Mouse (Mus musculus) layer of hippocampus, postnatal 36 days (tissue): ENCODE measurements around the gene Dgcr2. TPM values are rescaled to one million over a fixed set of nuclear protein-coding genes. Genes with fewer than 3 reads are reported as not detected.
A peak's percentile ranks its signal among the peaks of the same experiment; 100 is the strongest.

Experiments
- DNase-seq, 2 experiments: peaks; one replicate each; pipeline ENCODE4 v3.0.0; 2022
- total RNA-seq, 2 experiments: library from RNA; stranded (reverse); gene quantifications; 2 replicates each; pipeline ENCODE4 v1.2.3; 2021

Dgcr2 gene
- total RNA-seq, 2 experiments from 2014 or later = 106 to 110 TPM

- no peak for DNase-seq
Measured at GRCm38 (mm10) chr16:17848431-17848830, 49.9 kb downstream of the Dgcr2 start.

DNA sequence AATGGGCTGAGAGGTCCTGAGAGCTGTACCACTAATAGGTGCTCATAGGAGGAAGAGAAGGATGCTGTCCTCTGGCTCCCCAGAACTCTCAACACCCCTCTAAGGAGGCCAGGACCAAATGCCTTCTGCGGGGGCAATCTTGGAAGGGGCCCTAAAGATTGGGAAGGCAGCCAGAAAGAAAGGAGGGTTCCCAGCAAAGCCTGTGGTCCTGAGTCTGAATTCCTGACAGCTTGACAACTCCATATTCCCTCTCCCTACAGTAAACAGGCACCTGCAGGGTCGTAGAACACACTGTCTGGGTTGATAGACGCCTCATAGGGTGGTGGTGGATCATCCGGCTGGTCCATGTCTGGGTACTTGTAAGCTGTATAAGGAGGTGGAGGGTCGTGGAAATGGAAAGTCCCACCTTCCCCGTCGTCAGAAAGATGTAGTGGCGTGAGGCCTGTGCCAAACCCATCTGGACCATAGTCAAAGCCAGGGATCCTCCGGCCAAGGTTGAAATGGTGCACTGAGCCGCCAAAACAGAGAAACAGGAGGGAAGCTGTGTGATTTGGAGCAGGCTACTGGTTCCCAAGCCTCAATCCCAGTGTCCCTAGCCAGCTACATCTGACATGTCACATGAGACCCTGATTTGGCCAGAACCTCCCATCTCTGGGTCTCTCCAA, 54.5 kb downstream of the Dgcr2 start:
- DNase-seq = no peak

GRCm38 (mm10) chr16:17842437-17842836, 55.9 kb downstream of the Dgcr2 start:
- DNase-seq = no peak

DNA sequence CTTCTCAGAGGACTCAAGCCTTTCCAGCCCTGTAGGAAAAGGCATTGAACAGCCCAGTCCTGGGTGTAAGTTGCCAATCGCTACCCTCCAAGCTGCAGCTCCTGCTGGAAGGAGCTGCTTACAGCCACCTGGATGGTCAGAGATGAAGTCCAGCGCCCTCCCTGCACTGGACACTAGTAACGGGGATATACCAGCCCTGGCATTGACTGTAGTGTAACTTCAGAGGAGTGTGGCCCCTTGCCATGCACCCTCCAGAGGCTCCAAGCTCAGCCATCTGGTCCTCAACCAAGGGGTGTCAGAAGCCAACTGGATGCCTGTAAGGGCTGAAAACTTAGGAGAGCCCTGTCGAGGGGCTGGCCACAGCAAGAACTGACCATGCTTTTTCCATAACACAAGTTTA, 58.4 kb downstream of the Dgcr2 start:
- no peak for DNase-seq

DNA sequence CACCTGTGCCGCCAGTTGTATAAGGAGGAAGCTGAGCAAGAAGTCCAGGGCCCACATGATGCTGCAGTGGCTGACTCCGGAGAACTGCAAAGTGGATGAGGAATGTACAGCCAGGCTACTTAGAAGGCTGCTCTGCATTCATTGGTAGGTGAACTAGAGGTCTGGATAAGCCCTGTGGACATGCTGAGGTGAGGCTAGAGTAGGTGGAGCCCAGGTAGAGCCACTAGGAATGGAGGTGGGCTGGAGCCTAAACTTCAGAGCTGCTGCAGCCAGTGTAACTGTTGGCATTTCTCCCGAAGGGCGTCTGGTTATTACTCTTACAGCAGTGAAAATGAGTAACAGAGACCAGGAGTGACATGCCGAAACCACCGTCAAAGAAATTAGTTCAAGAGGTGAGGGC, 60.3 kb downstream of the Dgcr2 start, which contains the start of gene Car15:
Gene Car15 (minus strand): TSS at position 314 of the 400 bp plus-strand sequence.
- DNase-seq = no peak

DNA sequence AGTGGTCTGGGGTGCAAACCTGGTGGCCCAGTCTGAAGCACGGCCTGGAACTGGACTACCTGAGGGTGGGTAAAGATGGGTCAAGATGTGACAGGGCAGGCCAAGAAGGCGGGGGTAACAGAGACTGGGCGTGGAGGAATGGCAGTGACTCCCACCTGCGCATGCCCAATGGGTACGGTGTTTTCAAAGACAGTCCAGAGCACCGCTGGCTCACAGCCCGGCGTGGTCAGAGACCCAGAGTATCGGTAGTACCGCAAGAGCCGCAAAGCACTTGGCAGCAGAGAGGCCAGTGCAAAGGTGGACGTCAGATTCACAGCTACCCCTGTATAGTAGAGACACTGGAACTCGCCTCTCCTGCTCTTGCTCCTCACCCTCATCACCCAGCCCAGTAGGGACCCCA, 62.9 kb downstream of the Dgcr2 start:
- DNase-seq = no peak

DNA sequence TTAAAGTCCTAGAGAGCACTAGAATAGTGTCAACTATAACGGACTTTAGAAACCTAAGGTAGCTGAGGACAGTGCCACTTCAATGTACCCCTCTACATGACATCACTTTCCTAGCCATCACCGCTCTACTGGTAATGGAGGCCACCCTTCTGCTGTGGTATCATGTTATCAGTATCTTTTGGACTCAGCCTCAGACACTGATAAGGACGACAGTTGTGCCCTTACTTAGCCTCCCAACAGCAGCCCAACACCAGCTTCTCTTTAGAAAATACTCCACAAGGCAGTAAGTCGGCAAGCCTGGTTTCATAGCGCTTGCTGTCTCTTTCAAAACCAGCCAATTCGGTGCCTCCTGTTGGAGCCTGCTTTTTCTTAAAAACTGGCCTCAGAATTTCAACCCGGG, 63.8 kb downstream of the Dgcr2 start:
- DNase-seq = no peak

DNA sequence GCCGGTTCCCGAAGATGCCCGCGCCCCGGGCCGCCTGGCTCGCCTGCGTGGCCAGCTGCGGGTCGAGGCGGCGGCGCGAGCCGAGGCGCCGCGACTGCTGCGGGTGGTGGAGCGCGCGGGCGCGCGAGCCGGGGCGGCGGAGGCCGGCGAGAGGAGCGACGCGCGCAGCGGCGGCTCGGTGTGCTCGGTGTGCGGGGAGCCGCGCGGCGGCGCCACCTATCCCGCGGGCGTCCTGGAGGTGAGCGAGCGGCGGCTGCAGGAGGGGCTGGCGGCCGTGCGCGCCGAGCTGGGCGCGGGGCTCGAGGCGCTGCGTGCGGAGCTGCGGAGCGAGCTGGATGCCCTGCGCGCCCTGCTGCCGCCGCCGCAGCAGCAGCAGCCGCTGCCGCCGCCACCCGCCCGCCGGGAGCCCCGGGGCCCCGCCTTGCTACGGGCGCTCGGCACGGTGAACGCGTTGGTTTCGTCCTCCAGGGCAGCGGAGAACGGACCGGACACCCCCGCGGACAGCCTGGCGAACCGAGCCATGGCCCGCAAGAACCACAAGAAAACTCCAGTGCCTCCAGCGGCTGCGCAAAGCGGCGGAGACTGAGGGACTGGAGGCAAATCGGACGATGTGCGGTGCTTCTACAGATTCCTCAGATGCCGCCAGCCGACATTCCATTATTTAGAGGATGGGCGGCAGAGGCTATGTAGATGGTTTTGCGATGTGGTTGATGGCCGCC, 64.5 kb downstream of the Dgcr2 start:
- DNase-seq = peak; percentile 63 to 66

DNA sequence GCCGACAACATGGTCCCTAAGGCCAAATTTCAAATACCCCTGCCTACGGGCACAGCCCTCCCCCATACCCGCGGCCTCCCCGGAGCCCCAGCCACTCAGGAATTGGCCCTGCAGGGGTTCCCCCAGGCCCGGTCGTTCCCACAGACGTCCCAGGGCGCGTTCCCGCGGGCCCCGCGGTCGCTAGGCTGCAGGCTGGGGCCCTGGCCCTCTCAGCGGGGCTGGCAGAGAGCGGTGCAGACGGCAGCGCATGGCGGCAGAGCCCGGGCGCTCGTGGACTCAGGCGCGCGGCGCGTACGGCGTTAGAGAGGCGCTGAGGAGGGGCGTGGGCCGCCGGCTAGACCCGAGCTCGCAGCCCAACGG, 65.1 kb downstream of the Dgcr2 start:
- peak in 1 of 2 experiments; percentile 58 for DNase-seq

GRCm38 (mm10) chr16:17832821-17833220, 65.5 kb downstream of the Dgcr2 start, which contains the start of gene B830017H08Rik:
Gene B830017H08Rik (plus strand): TSS chr16:17833121.
- DNase-seq = no peak

DNA sequence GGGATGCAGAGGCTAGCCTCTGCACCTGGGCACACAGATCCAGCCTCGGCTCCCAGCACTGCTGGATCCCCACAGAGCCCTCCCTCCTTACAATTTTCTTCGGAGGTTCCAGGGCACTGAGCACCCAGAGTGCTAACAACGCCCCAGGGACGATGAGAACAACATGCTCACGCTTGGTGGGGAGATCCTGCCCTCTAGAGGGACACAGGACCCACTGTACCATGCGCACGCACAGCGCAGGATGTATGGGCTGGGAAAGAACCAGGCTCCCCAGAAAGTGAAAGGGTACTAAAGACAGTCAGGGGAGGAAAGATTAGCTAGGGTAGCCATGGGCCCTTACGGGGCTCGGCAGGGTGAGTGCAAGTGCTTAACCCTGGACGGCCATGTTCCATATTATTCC, 66.6 kb downstream of the Dgcr2 start:
- no peak for DNase-seq

DNA sequence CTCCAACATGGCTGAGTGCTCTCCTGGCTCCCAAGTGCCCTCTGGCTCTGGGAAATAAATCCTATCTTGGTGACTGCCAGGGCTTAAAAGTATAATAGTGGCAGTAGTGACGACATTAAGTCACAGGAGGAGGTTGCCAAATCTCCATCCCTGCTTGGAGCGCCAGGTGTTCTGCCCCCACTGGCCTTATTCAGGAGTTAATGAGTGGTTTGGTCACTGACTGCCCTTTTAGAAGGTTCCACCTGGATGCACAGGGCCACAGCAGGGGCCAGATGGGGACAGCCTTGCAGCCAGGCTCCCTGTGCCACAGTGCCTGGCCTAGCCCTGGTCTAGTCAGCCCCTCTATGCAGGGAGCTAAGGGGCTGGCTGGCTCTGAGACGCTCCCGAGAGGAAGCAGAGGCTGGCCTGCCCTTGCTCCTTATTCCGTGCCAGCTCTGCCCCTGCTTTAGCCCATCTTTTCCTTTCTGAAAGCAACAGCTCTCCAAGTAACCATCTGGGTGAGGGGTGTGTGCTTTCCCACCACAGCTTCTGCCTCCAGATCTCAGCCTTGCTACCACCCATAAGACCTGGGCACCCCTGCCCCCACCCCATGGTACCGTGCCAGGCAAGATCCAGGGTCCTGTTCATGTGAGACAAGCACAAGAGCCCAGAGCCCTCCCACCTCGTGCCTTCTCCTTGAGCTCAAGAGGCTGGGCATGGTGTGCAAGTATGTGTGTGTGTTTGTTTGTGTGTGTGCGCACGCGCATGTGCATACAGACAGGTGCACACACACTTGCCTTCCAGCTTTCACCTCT, 67.8 kb downstream of the Dgcr2 start:
- no peak for DNase-seq

GRCm38 (mm10) chr16:17828867-17829266, 69.5 kb downstream of the Dgcr2 start:
- no peak for DNase-seq

- DNase-seq = no peak
Measured at GRCm38 (mm10) chr16:17828229-17828628, 70.1 kb downstream of the Dgcr2 start.

DNA sequence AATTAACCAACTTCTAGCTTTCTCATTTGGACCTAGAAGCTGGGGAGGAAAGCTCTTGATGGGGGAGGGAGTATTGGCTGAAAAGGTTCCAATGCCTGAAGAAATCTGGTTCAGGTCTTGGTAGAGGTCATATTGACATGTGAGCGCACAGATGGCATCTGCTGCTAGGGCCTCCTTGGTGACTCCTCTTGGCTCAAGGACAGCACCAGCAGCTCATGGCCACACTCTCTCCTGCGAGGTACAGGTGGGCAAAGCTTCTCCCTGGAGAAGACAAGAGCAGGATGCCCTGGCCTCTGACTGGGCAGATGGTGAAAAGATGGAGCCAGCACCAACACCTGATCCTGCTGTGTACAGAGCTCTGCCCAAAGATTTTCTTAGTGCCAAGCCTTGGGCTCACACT, 71.9 kb downstream of the Dgcr2 start:
- no peak for DNase-seq

- DNase-seq = no peak
Measured at GRCm38 (mm10) chr16:17816528-17816927, 81.8 kb downstream of the Dgcr2 start.

DNA sequence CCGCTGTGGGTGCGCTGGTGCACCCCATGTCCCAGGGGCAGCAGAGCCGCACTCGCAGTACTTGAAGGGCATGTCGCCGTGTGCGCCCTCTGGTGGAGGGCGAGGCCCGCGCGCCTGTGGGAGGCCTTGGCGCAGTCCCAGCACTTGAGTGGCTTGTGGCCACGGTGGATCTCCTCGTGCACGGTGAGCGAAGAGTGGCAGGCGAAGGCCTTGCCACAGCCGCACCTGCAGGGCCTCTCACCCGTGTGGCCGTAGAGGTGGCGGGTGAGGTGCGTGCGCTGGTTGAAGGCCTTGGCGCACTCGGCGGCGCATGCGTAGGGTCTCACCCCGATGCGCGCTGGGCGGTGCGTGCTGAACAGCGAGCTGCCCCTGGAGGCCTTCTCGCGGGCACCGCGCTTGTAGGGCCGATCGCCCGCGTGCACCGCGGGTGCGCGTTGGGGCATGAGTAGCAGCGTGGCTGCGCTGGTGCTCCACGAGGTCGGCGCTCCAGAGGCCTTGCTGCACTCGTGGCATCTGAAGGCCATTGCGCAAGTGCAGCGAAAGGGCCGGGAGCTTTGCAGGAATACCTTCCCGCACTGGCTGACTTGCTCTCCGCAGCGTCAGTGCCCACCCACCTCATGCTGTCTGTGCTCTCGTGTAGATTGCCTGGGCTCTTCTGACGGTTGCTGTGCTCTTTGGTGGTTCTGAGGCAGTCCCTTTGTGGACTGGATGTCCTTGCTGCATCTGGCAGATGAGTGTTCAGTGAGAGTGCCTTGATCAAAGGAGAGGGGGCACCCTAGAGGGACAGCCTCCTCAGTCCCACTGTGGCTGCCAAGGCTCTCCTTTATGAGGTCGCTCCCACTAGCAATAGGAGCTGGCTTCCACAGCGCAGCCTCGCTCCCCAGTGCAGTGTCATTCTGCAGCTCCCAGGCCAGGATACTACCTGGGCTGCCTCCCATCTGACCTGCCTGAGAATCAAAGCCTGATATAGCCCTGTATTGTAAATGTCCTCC, 82.7 kb downstream of the Dgcr2 start:
- DNase-seq = peak; percentile 49 to 65

DNA sequence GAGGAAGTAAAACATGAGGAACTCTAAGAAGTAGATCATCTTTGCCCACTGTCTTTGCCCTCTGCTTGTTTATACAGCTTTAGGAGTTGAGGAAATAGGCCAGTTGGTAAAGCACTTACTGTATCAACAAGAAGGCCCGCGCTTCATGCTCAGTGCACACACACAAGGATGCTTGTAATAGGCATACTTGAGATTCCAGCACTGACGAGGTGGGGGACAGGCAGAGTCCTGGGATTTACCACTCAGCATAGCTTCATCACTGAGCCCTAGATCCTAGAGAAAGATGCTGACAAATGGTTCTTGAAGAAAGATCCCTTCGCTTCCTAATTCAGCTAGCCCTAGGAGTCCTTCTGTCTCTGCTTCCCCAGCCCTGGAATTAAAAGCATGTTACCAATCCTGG, 85.2 kb downstream of the Dgcr2 start:
- DNase-seq = no peak

GRCm38 (mm10) chr16:17812120-17812519, 86.2 kb downstream of the Dgcr2 start:
- DNase-seq = no peak

DNA sequence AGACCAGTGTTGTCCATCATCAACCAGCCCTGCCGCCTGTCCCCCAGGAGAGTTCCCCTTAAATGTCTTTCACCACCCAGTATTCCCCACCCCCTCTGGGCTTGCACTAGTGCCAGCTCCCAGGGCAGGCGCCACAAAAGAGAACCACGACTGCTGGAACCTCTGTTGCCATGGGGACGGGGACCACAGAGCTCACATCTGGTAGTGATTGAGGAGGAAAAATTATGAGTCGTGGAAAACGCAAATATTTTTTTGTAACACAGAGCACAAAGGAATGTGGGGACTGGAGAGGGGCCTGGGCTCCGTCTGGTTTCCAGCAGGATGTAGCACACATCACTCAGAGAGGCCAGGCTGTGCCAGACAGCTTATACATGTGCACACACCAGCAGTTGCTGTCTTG, 88.7 kb downstream of the Dgcr2 start:
- DNase-seq = no peak

DNA sequence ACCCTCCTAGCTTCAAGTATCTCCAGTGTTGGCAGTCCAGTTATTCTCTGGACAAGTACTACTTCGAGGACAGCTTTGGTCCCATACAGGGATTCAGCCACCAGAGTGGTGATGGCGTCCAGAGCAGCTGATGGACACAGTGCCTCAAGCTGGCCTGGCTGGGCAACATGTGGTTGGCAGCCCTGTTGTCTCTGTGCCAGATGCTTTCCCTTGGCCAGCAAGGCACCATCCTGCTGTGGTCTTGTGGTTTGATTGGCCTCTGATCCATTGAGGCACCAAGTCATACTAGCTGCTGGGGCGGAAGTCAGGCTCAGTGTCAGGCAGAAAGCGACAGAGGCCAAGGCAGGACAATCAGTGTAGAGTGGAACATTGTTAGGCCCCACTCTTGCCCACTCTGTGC, 89.2 kb downstream of the Dgcr2 start:
- DNase-seq = no peak
